Mouse (Mus musculus) hindbrain, embryonic 15.5 days (tissue): ENCODE results near the gene Ccdc134. TPM values are rescaled to one million over a fixed set of nuclear protein-coding genes. Genes with fewer than 3 reads are reported as not detected.
"Not testable (repeated sequence)": the region's sequence is repeated elsewhere in the genome, so short reads cannot be mapped to it uniquely, and the experiment has no call there.

ENCODE experiments used
- ATAC-seq: fragments of 200-750 bp; cut with Nextera tagmentation; 2 replicates; pipeline ENCODE4 v1.8.0; 2017; ENCODE audit warnings: low read depth, moderate number of reproducible peaks, moderate TSS enrichment; ENCODE audit not compliant: low FRiP score
- H3K27ac ChIP-seq: fragments of 300-500 bp; sonication (generic); replicated peaks from 2 replicates; pipeline ENCODE4 v1.5.1; 2015; ENCODE audit warnings: mild to moderate bottlenecking, inconsistent platforms
- H3K27me3 ChIP-seq: fragments of 300-500 bp; sonication (generic); 2 replicates; pipeline ENCODE4 v1.6.1; 2015; ENCODE audit warnings: control low read depth, inconsistent platforms
- H3K36me3 ChIP-seq: fragments of 300-500 bp; sonication (generic); 2 replicates; pipeline ENCODE4 v1.6.1; 2015; ENCODE audit warnings: control low read depth, inconsistent platforms
- H3K4me1 ChIP-seq: fragments of 300-500 bp; sonication (generic); replicated peaks from 2 replicates; pipeline ENCODE4 v1.6.1; 2015; ENCODE audit warnings: control low read depth, inconsistent platforms
- H3K4me2 ChIP-seq: fragments of 300-500 bp; sonication (generic); 2 replicates; pipeline ENCODE4 v1.6.1; 2015; ENCODE audit warnings: moderate library complexity, mild to moderate bottlenecking, inconsistent platforms
- H3K4me3 ChIP-seq: fragments of 300-500 bp; sonication (generic); 2 replicates; pipeline ENCODE4 v1.5.1; 2015; ENCODE audit warnings: mild to moderate bottlenecking, inconsistent platforms
- H3K9ac ChIP-seq: fragments of 300-500 bp; sonication (generic); 2 replicates; pipeline ENCODE4 v1.6.1; 2015; ENCODE audit warnings: inconsistent platforms
- H3K9me3 ChIP-seq: fragments of 300-500 bp; sonication (generic); 2 replicates; pipeline ENCODE4 v1.6.1; 2016; ENCODE audit warnings: control low read depth, inconsistent platforms
- WGBS: fragments of 180-500 bp; shearing (Covaris S2); methylation state at CpG from one replicate; pipeline ENCODE4 v1.1.7; 2015; 5-methylcytosine and 5-hydroxymethylcytosine counted together
- polyA plus RNA-seq: library from polyadenylated mRNA; unstranded; fragments of >200 nt; fragmentation: Nextera tagmentation; extraction: Ambion mirVana; gene quantifications from 2 replicates; pipeline ENCODE4 v1.2.1, GENCODE M21; 2015

Gene Ccdc134
- 11.6 and 12.0 TPM in 2 replicates for polyA plus RNA-seq

- peak within 1 kb of the TSS; percentile 77 for H3K4me3 ChIP-seq
- H3K9ac ChIP-seq = peak within 1 kb of the TSS; percentile 62
- H3K27me3 ChIP-seq = no peaks in the 10 kb centered on the region
- ATAC-seq = peak; percentile 99
- H3K4me2 ChIP-seq = peak within 1 kb of the TSS; percentile 91
- under 1% methylated on average over 74 of the region's 74 CpGs for WGBS
- H3K9me3 ChIP-seq = no peaks in the 10 kb centered on the region
- peak within 1 kb of the TSS; percentile 74 for H3K27ac ChIP-seq
- H3K4me1 ChIP-seq = peaks cover 16% of the 10 kb centered on the region
- no peaks in the 10 kb centered on the region for H3K36me3 ChIP-seq
Measured at GRCm38 (mm10) chr15:82127426-82128374, at the start of gene Ccdc134. TSS of gene Ccdc134 (plus strand) at chr15:82127922.

GRCm38 (mm10) chr15:82079883-82080282 lies 47.8 kb upstream of the Ccdc134 start:
- H3K27me3 ChIP-seq = no peaks in the 10 kb centered on the region
- H3K36me3 ChIP-seq = no peaks in the 10 kb centered on the region
- no peak overlapping the region for H3K27ac ChIP-seq
- H3K4me3 ChIP-seq = no peak overlapping the region
- no peak for ATAC-seq
- WGBS = 67% methylated on average over 10 of the region's 10 CpGs
- no peak overlapping the region for H3K4me2 ChIP-seq
- H3K9ac ChIP-seq = no peak overlapping the region
- no peaks in the 10 kb centered on the region for H3K9me3 ChIP-seq
- no peaks in the 10 kb centered on the region for H3K4me1 ChIP-seq

- H3K36me3 ChIP-seq = no peaks in the 10 kb centered on the region
- no peak overlapping the region for H3K27ac ChIP-seq
- H3K4me1 ChIP-seq = no peaks in the 10 kb centered on the region
- peak; percentile 69; the same call in 1 of the 2 replicates for ATAC-seq
- H3K9me3 ChIP-seq = no peaks in the 10 kb centered on the region
- no peak overlapping the region for H3K4me2 ChIP-seq
- no peaks in the 10 kb centered on the region for H3K27me3 ChIP-seq
- 29% methylated on average over 7 of the region's 7 CpGs for WGBS
- H3K4me3 ChIP-seq = no peak overlapping the region
- H3K9ac ChIP-seq = no peak overlapping the region
Measured at GRCm38 (mm10) chr15:82081161-82081560, 46.6 kb upstream of the Ccdc134 start.

- WGBS = 85% methylated on average over 9 of the region's 9 CpGs
- Histone ChIP-seq H3K4me3 (no peak overlapping the region), H3K9me3 (no peaks in the 10 kb centered on the region), H3K27me3 (no peaks in the 10 kb centered on the region), H3K9ac (no peak overlapping the region), H3K4me2 (no peak overlapping the region), H3K4me1 (no peaks in the 10 kb centered on the region), H3K36me3 (no peaks in the 10 kb centered on the region), H3K27ac (no peak overlapping the region)
- no peak for ATAC-seq
Measured at GRCm38 (mm10) chr15:82085606-82086005, 42.1 kb upstream of the Ccdc134 start.

GRCm38 (mm10) chr15:82086131-82086530 lies 41.6 kb upstream of the Ccdc134 start:
- Histone ChIP-seq H3K4me1 (no peaks in the 10 kb centered on the region), H3K9me3 (no peaks in the 10 kb centered on the region), H3K27me3 (no peaks in the 10 kb centered on the region), H3K9ac (no peak overlapping the region), H3K4me3 (no peak overlapping the region), H3K27ac (no peak overlapping the region), H3K4me2 (no peak overlapping the region), H3K36me3 (no peaks in the 10 kb centered on the region)
- 88% methylated on average over 12 of the region's 12 CpGs for WGBS
- ATAC-seq = no peak

GRCm38 (mm10) chr15:82087266-82087665 lies 40.5 kb upstream of the Ccdc134 start:
- WGBS = 12% methylated on average over 10 of the region's 10 CpGs

GRCm38 (mm10) chr15:82091061-82091460 lies 36.7 kb upstream of the Ccdc134 start:
- no peak overlapping the region for H3K27ac ChIP-seq
- no peak overlapping the region for H3K4me3 ChIP-seq
- H3K4me1 ChIP-seq = no peaks in the 10 kb centered on the region
- no peak overlapping the region for H3K4me2 ChIP-seq
- H3K9ac ChIP-seq = no peak overlapping the region
- WGBS = 78% methylated on average over 7 of the region's 7 CpGs
- no peaks in the 10 kb centered on the region for H3K27me3 ChIP-seq
- no peaks in the 10 kb centered on the region for H3K9me3 ChIP-seq
- no peaks in the 10 kb centered on the region for H3K36me3 ChIP-seq
- no peak for ATAC-seq

More at GRCm38 (mm10) chr15:82087266-82087665, 40.5 kb upstream of the Ccdc134 start:
- Histone ChIP-seq H3K36me3 (no peaks in the 10 kb centered on the region), H3K9me3 (no peaks in the 10 kb centered on the region), H3K27ac (no peak overlapping the region), H3K4me3 (no peak overlapping the region), H3K27me3 (no peaks in the 10 kb centered on the region), H3K9ac (no peak overlapping the region), H3K4me1 (no peaks in the 10 kb centered on the region), H3K4me2 (no peak overlapping the region)
- no peak for ATAC-seq

GRCm38 (mm10) chr15:82106953-82107555 lies 20.7 kb upstream of the Ccdc134 start:
- Histone ChIP-seq H3K4me1 (no peaks in the 10 kb centered on the region), H3K9ac (no peak overlapping the region), H3K4me3 (no peak overlapping the region), H3K27me3 (no peaks in the 10 kb centered on the region), H3K36me3 (no peaks in the 10 kb centered on the region), H3K4me2 (no peak overlapping the region), H3K9me3 (no peaks in the 10 kb centered on the region), H3K27ac (no peak overlapping the region)
- no peak for ATAC-seq
- 16% methylated on average over 8 of the region's 8 CpGs for WGBS

- ATAC-seq = no peak
Measured at GRCm38 (mm10) chr15:82120544-82120943, 7.2 kb upstream of the Ccdc134 start.

GRCm38 (mm10) chr15:82126690-82127089 lies 1.0 kb upstream of the Ccdc134 start:
- not testable (repeated sequence) for H3K4me3 ChIP-seq, ATAC-seq, H3K9ac ChIP-seq

More at GRCm38 (mm10) chr15:82120544-82120943, 7.2 kb upstream of the Ccdc134 start:
- WGBS = 93% methylated on average over 8 of the region's 8 CpGs
- no peak overlapping the region for H3K4me3 ChIP-seq
- no peaks in the 10 kb centered on the region for H3K27me3 ChIP-seq
- H3K36me3 ChIP-seq = no peaks in the 10 kb centered on the region
- no peak overlapping the region for H3K9ac ChIP-seq
- H3K4me2 ChIP-seq = no peak overlapping the region
- H3K4me1 ChIP-seq = no peaks in the 10 kb centered on the region
- no peaks in the 10 kb centered on the region for H3K9me3 ChIP-seq
- no peak overlapping the region for H3K27ac ChIP-seq

GRCm38 (mm10) chr15:82128398-82128797 lies 676 bp downstream of the Ccdc134 start:
- Histone ChIP-seq H3K36me3 (no peaks in the 10 kb centered on the region), H3K27me3 (no peaks in the 10 kb centered on the region), H3K27ac (no peak overlapping the region), H3K4me1 (peaks cover 16% of the 10 kb centered on the region), H3K9ac (peak overlapping the region; percentile 62), H3K4me3 (peak overlapping the region; percentile 77), H3K9me3 (no peaks in the 10 kb centered on the region), H3K4me2 (peak overlapping the region; percentile 91)
- WGBS = under 1% methylated on average over 5 of the region's 5 CpGs
- no peak for ATAC-seq

More at GRCm38 (mm10) chr15:82126690-82127089, 1.0 kb upstream of the Ccdc134 start:
- H3K27me3 ChIP-seq, H3K27ac ChIP-seq, H3K36me3 ChIP-seq, H3K9me3 ChIP-seq: not testable (repeated sequence)
- 77% methylated on average over 4 of the region's 4 CpGs for WGBS
- H3K4me2 ChIP-seq = peak overlapping the region; percentile 91; the same call in 1 of the 2 replicates
- peaks cover 16% of the 10 kb centered on the region for H3K4me1 ChIP-seq

GRCm38 (mm10) chr15:82130599-82130998 lies 2.9 kb downstream of the Ccdc134 start:
- Histone ChIP-seq H3K4me3 (no peak overlapping the region), H3K36me3 (no peaks in the 10 kb centered on the region), H3K4me1 (peaks cover 16% of the 10 kb centered on the region), H3K9ac (no peak overlapping the region), H3K4me2 (no peak overlapping the region), H3K27me3 (no peaks in the 10 kb centered on the region), H3K27ac (no peak overlapping the region), H3K9me3 (no peaks in the 10 kb centered on the region)
- WGBS = 66% methylated on average over 7 of the region's 7 CpGs
- no peak for ATAC-seq
